Mouse (Mus musculus) right cerebral cortex, postnatal 14 days (tissue): ENCODE results near the gene Nfib.

ENCODE experiments used
- DNase-seq: peaks from one replicate; pipeline ENCODE4 v3.0.0; 2022

Gene Nfib

GRCm38 (mm10) chr4:82588718-82589117, 116.8 kb downstream of the Nfib start:
- no peak for DNase-seq

GRCm38 (mm10) chr4:82587146-82587870, 118.2 kb downstream of the Nfib start:
- DNase-seq = no peak

GRCm38 (mm10) chr4:82586637-82587036, 118.9 kb downstream of the Nfib start:
- no peak for DNase-seq

- no peak for DNase-seq
These were observed 120.0 kb downstream of the Nfib start for GRCm38 (mm10) chr4:82585536-82585935.

- DNase-seq = no peak
These were observed 120.5 kb downstream of the Nfib start for GRCm38 (mm10) chr4:82585056-82585455.

GRCm38 (mm10) chr4:82584548-82584947, 121.0 kb downstream of the Nfib start:
- DNase-seq = peak; percentile 10

- no peak for DNase-seq
These were observed 132.3 kb downstream of the Nfib start for GRCm38 (mm10) chr4:82573291-82573605.

GRCm38 (mm10) chr4:82572410-82573290, 132.9 kb downstream of the Nfib start:
- peak; percentile 53 for DNase-seq

- DNase-seq = no peak
These were observed 146.7 kb downstream of the Nfib start for GRCm38 (mm10) chr4:82558816-82559215.

GRCm38 (mm10) chr4:82555673-82556171, 149.8 kb downstream of the Nfib start:
- DNase-seq = no peak

GRCm38 (mm10) chr4:82553658-82554057, 151.9 kb downstream of the Nfib start:
- no peak for DNase-seq

GRCm38 (mm10) chr4:82552238-82552637, 153.3 kb downstream of the Nfib start:
- DNase-seq = no peak

GRCm38 (mm10) chr4:82549762-82550380, 155.7 kb downstream of the Nfib start:
- DNase-seq = no peak

GRCm38 (mm10) chr4:82548247-82548646, 157.3 kb downstream of the Nfib start:
- no peak for DNase-seq

GRCm38 (mm10) chr4:82543936-82544335, 161.6 kb downstream of the Nfib start:
- no peak for DNase-seq

- no peak for DNase-seq
These were observed 162.2 kb downstream of the Nfib start for GRCm38 (mm10) chr4:82543398-82543740.

- DNase-seq = no peak
These were observed 162.7 kb downstream of the Nfib start for GRCm38 (mm10) chr4:82542656-82543397.

- peak; percentile 73 for DNase-seq
These were observed 163.5 kb downstream of the Nfib start for GRCm38 (mm10) chr4:82541894-82542510.

GRCm38 (mm10) chr4:82540466-82540990, 165.0 kb downstream of the Nfib start:
- no peak for DNase-seq

GRCm38 (mm10) chr4:82540048-82540410, 165.5 kb downstream of the Nfib start:
- DNase-seq = no peak

GRCm38 (mm10) chr4:82539406-82540047, 166.0 kb downstream of the Nfib start:
- DNase-seq = no peak

- DNase-seq = no peak
These were observed 166.7 kb downstream of the Nfib start for GRCm38 (mm10) chr4:82538815-82539214.
